Mouse (Mus musculus) embryo, embryonic 9.5 days (tissue): Measurements from ENCODE around the gene Atp8b4.

Experiments used
- DNase-seq: peaks from one replicate; pipeline ENCODE4 v3.0.0-alpha.2; 2017; ENCODE audit errors: extremely low spot score

Atp8b4 gene

GRCm38 (mm10) chr2:126434305-126434704 lies 66.2 kb downstream of the Atp8b4 start:
- DNase-seq = no peak

- no peak for DNase-seq
Measured at GRCm38 (mm10) chr2:126432481-126433066, 67.9 kb downstream of the Atp8b4 start.

GRCm38 (mm10) chr2:126429282-126429681 lies 71.2 kb downstream of the Atp8b4 start:
- DNase-seq = peak; percentile 55

GRCm38 (mm10) chr2:126425223-126425622 lies 75.3 kb downstream of the Atp8b4 start:
- DNase-seq = no peak

- DNase-seq = no peak
Measured at GRCm38 (mm10) chr2:126424714-126425113, 75.8 kb downstream of the Atp8b4 start.

- DNase-seq = no peak
Measured at GRCm38 (mm10) chr2:126420901-126421300, 79.6 kb downstream of the Atp8b4 start.

- DNase-seq = no peak
Measured at GRCm38 (mm10) chr2:126418916-126419315, 81.6 kb downstream of the Atp8b4 start.

- DNase-seq = no peak
Measured at GRCm38 (mm10) chr2:126416772-126417171, 83.7 kb downstream of the Atp8b4 start.

DNA sequence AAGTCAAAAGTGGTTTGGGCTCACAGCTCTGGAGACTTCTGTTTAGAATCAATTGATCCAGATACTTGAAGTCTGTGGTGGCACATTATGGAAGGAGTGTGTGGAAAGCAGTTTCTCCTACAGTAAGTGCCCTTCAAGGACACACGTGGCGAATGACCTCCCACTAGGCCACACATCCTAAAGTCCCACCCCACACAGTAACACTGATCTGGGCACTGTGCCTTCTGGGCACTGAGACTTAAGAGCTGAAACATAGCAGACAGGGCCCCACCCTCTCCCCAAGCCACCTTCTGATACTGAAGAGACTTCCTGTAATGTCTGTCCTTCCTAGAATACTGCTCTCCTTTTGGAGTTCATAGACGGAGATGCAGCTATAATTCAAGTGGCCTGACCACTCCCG lies 84.5 kb downstream of the Atp8b4 start:
- DNase-seq = no peak

GRCm38 (mm10) chr2:126412759-126413158 lies 87.7 kb downstream of the Atp8b4 start:
- no peak for DNase-seq

DNA sequence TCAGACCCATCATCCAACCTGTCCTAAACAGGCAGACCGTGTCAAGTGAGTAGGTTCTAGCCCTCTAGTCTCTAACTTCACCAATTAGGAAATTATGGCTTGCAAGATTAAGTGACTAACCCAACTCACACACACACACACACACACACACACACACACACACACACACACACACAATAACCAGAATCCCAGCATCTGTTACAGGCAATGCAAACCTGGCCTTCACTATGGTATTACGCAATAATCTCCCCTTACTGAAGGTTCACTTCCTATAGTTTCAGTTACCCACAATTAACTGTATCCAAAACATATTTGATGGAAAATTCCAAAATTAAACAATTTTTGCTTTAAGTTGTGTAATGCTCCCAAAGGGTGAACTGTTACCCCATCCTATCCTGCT lies 101.0 kb downstream of the Atp8b4 start:
- DNase-seq = no peak

GRCm38 (mm10) chr2:126399017-126399416 lies 101.5 kb downstream of the Atp8b4 start:
- DNase-seq = no peak

GRCm38 (mm10) chr2:126398216-126398615 lies 102.3 kb downstream of the Atp8b4 start:
- no peak for DNase-seq

- DNase-seq = no peak
Measured at GRCm38 (mm10) chr2:126397513-126397912, 103.0 kb downstream of the Atp8b4 start.

- no peak for DNase-seq
Measured at GRCm38 (mm10) chr2:126394924-126395323, 105.5 kb downstream of the Atp8b4 start.

GRCm38 (mm10) chr2:126387458-126388037 lies 112.9 kb downstream of the Atp8b4 start:
- no peak for DNase-seq

DNA sequence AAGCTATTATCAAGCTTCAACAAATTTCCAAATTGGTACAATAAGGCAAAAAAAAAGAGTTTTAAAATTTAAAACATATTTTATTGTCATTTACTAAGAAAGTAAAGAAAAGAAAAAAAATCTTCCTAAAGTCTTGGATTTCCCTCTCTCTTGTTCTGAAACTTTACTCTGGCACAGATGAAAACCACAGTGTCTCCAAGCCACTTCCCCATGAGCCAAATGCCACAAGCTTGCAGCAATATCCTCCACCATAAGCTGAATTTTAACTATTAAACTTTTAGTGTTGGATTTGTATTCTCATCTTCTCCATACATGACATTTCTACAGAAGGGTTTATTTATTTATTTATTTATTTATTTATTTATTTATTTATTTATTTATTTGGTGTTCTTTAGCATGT lies 114.4 kb downstream of the Atp8b4 start:
- DNase-seq = no peak

DNA sequence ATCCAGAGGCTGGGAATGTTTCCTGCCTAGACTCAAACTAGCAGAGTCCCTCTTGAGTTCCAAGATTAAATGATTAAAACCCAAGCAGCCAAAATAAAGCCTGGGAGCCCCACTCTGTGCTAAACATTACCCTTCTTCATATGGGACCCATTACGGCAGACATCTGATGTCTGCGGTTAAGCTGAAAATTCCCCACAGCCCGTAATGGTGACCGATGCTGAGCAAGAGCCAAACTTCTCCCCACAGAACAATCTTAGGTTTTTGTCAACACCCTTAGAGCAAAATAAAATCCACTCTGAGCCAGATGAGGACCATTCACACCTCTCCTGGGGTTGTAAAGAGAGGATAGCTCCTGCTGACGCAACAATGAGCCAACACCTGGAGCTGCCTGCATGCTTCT lies 120.2 kb downstream of the Atp8b4 start:
- DNase-seq = no peak

- no peak for DNase-seq
Measured at GRCm38 (mm10) chr2:126371634-126372033, 128.8 kb downstream of the Atp8b4 start.

- no peak for DNase-seq
Measured at GRCm38 (mm10) chr2:126369815-126370214, 130.7 kb downstream of the Atp8b4 start.

- no peak for DNase-seq
Measured at GRCm38 (mm10) chr2:126363745-126364725, 136.4 kb downstream of the Atp8b4 start.

- peak; percentile 77 for DNase-seq
Measured at GRCm38 (mm10) chr2:126363050-126363744, 137.3 kb downstream of the Atp8b4 start.
